35 mouse cellular contexts compared by ENCODE assay signal in the genomic region with DNA sequence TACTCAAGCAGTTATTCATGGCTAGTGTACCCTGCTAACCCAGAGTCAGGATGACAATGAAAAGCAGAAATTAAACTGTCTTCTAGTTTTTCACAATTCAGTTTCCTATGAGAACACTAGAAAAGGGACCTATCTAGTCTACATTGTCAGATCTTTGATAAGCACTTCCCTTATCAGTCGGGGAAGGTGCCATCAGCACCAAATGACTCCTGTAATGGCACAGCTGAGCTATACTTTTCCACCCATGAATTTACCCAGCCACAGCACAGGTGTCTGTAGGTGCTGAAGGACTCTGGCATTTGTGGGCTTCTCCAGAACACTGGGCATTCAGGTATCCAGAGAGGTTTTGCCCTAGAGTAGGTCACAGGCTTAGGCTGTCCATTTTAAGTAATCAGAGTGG.
"Had no signal": no experiment of that assay in that cellular context is flagged by ENCODE, and none has a peak within 500 bp of the region (broad histone marks: within the 10 kb centered on the region; RNA-seq: fewer than 3 reads in every experiment).

No protein-coding gene starts in this region.

- DNase-seq: heart, postnatal 10 days; heart, postnatal 14 days; heart, postnatal 36 days; heart, postnatal 4 days; kidney, adult 11 months; kidney, adult 18-20 months; kidney, adult 2 months; kidney, adult 8-10 months; kidney, adult 9 months; kidney, postnatal 10 days; kidney, postnatal 14 days; kidney, postnatal 25 days; kidney, postnatal 36 days; kidney, postnatal 4 days; layer of hippocampus, adult 9-11 months; layer of hippocampus, postnatal 36 days had no signal

- ATAC-seq: hindbrain, embryonic 16.5 days; hindbrain, postnatal 0 days; inflammation-experienced regulatory T-cells, adult 6 months; intestine, embryonic 15.5 days; intestine, embryonic 16.5 days; intestine, postnatal 0 days had no signal

- H3K9me3 ChIP-seq: heart, embryonic 10.5 days; heart, embryonic 12.5 days; heart, embryonic 13.5 days; heart, embryonic 15.5 days; hindbrain, embryonic 10.5 days; hindbrain, embryonic 12.5 days; hindbrain, embryonic 13.5 days; hindbrain, embryonic 15.5 days; intestine, embryonic 15.5 days; kidney, embryonic 15.5 days had no signal

- H3K4me1 ChIP-seq: heart, embryonic 10.5 days; intestine, embryonic 15.5 days; kidney, embryonic 15.5 days had no signal

- H3K4me3 ChIP-seq: heart, embryonic 10.5 days; heart, embryonic 12.5 days; heart, embryonic 13.5 days; heart, embryonic 15.5 days; hindbrain, embryonic 10.5 days; hindbrain, embryonic 12.5 days; hindbrain, embryonic 13.5 days; hindbrain, embryonic 15.5 days; intestine, embryonic 15.5 days; kidney, embryonic 15.5 days; layer of hippocampus, adult 2 months had no signal

- H3K4me2 ChIP-seq: heart, embryonic 11.5 days; heart, embryonic 12.5 days; heart, embryonic 13.5 days; heart, embryonic 15.5 days; hindbrain, embryonic 12.5 days; hindbrain, embryonic 13.5 days; hindbrain, embryonic 14.5 days; hindbrain, embryonic 15.5 days; intestine, embryonic 15.5 days; kidney, embryonic 15.5 days had no signal

- H3K27me3 ChIP-seq: heart, embryonic 12.5 days; heart, embryonic 13.5 days; heart, embryonic 15.5 days; hindbrain, embryonic 12.5 days; hindbrain, embryonic 13.5 days; hindbrain, embryonic 15.5 days; intestine, embryonic 15.5 days; kidney, embryonic 15.5 days had no signal

- H3K27ac ChIP-seq: heart, embryonic 10.5 days; heart, embryonic 13.5 days; heart, embryonic 15.5 days; hindbrain, embryonic 10.5 days; hindbrain, embryonic 12.5 days; hindbrain, embryonic 13.5 days; hindbrain, embryonic 14.5 days; hindbrain, embryonic 15.5 days; hindbrain, postnatal 0 days; intestine, embryonic 15.5 days; kidney, embryonic 15.5 days; kidney, postnatal 0 days; layer of hippocampus, adult 2 months had no signal

- H3K9ac ChIP-seq: heart, embryonic 12.5 days; heart, embryonic 13.5 days; heart, embryonic 15.5 days; hindbrain, embryonic 12.5 days; hindbrain, embryonic 13.5 days; hindbrain, embryonic 14.5 days; hindbrain, embryonic 15.5 days; intestine, embryonic 15.5 days; kidney, embryonic 15.5 days had no signal
